Mouse (Mus musculus) liver, embryonic 15.5 days (tissue): ENCODE measurements around the gene B230217C12Rik. TPM values are rescaled to one million over a fixed set of nuclear protein-coding genes. Genes with fewer than 3 reads are reported as not detected.
"Not testable (repeated sequence)": the region's sequence is repeated elsewhere in the genome, so short reads cannot be mapped to it uniquely, and the experiment has no call there.

Source experiments
- ATAC-seq: fragments of 200-750 bp; cut with Nextera tagmentation; 2 replicates; pipeline ENCODE4 v1.8.0; 2017; ENCODE audit warnings: moderate number of reproducible peaks, mild to moderate bottlenecking, moderate library complexity; ENCODE audit not compliant: insufficient read depth
- H3K27ac ChIP-seq: fragments of 300-500 bp; sonication (generic); replicated peaks from 2 replicates; pipeline ENCODE4 v1.5.1; 2015; ENCODE audit warnings: mild to moderate bottlenecking, inconsistent platforms
- H3K27me3 ChIP-seq: fragments of 300-500 bp; sonication (generic); 2 replicates; pipeline ENCODE4 v1.6.1; 2015; ENCODE audit warnings: mild to moderate bottlenecking, inconsistent platforms
- H3K36me3 ChIP-seq: fragments of 300-500 bp; sonication (generic); replicated peaks from 2 replicates; pipeline ENCODE4 v1.6.1; 2015; ENCODE audit warnings: moderate library complexity, mild to moderate bottlenecking, inconsistent platforms
- H3K4me1 ChIP-seq: fragments of 300-500 bp; sonication (generic); replicated peaks from 2 replicates; pipeline ENCODE4 v1.6.1; 2015; ENCODE audit warnings: inconsistent platforms
- H3K4me2 ChIP-seq: fragments of 300-500 bp; sonication (generic); 2 replicates; pipeline ENCODE4 v1.6.1; 2015; ENCODE audit warnings: moderate library complexity, mild to moderate bottlenecking, inconsistent platforms
- H3K4me3 ChIP-seq: fragments of 300-500 bp; sonication (generic); replicated peaks from 2 replicates; pipeline ENCODE4 v1.5.1; 2015; ENCODE audit warnings: mild to moderate bottlenecking, inconsistent platforms
- H3K9ac ChIP-seq: fragments of 300-500 bp; sonication (generic); 2 replicates; pipeline ENCODE4 v1.6.1; 2015; ENCODE audit warnings: moderate library complexity, mild to moderate bottlenecking, inconsistent platforms
- H3K9me3 ChIP-seq: fragments of 300-500 bp; sonication (generic); replicated peaks from 2 replicates; pipeline ENCODE4 v1.6.1; 2016; ENCODE audit warnings: inconsistent platforms
- WGBS: fragments of 180-500 bp; shearing (Covaris S2); methylation state at CpG from one replicate; pipeline ENCODE4 v1.1.7; 2015; ENCODE audit warnings: mixed read lengths; ENCODE audit not compliant: insufficient replicate concordance; 5-methylcytosine and 5-hydroxymethylcytosine counted together
- polyA plus RNA-seq: library from polyadenylated mRNA; unstranded; fragments of >200 nt; fragmentation: Nextera tagmentation; extraction: Ambion mirVana; gene quantifications from 2 replicates; pipeline ENCODE4 v1.2.1, GENCODE M21; 2015

Gene B230217C12Rik
- polyA plus RNA-seq, 1 experiment from 2014 or later: 0.39 TPM

GRCm38 (mm10) chr11:97866091-97866888 lies 25.7 kb downstream of the B230217C12Rik start:
- Histone ChIP-seq H3K36me3 (no peaks in the 10 kb centered on the region), H3K4me1 (no peaks in the 10 kb centered on the region), H3K27me3 (no peaks in the 10 kb centered on the region), H3K9me3 (no peaks in the 10 kb centered on the region), H3K9ac (no peak overlapping the region), H3K4me2 (no peak overlapping the region), H3K4me3 (no peak overlapping the region), H3K27ac (no peak overlapping the region)
- no peak for ATAC-seq
- WGBS: 73% methylated on average over 3 of the region's 3 CpGs

GRCm38 (mm10) chr11:97867591-97867990 lies 27.0 kb downstream of the B230217C12Rik start:
- Histone ChIP-seq H3K27ac (no peak overlapping the region), H3K4me2 (no peak overlapping the region), H3K27me3 (no peaks in the 10 kb centered on the region), H3K4me3 (no peak overlapping the region), H3K36me3 (no peaks in the 10 kb centered on the region), H3K9me3 (no peaks in the 10 kb centered on the region), H3K9ac (no peak overlapping the region), H3K4me1 (no peaks in the 10 kb centered on the region)
- ATAC-seq: no peak
- 70% methylated on average over 3 of the region's 3 CpGs for WGBS

GRCm38 (mm10) chr11:97872378-97872777 lies 31.8 kb downstream of the B230217C12Rik start:
- ATAC-seq, H3K4me2 ChIP-seq, H3K4me1 ChIP-seq, H3K9ac ChIP-seq, H3K27ac ChIP-seq, H3K27me3 ChIP-seq, H3K4me3 ChIP-seq, H3K36me3 ChIP-seq, H3K9me3 ChIP-seq: not testable (repeated sequence)
- WGBS: 54% methylated on average over 5 of the region's 5 CpGs

- 73% methylated on average over 1 of the region's 1 CpGs for WGBS
- no peaks in the 10 kb centered on the region for H3K4me1 ChIP-seq
- H3K36me3 ChIP-seq: no peaks in the 10 kb centered on the region
- no peak overlapping the region for H3K4me3 ChIP-seq
- H3K27me3 ChIP-seq: no peaks in the 10 kb centered on the region
- no peak overlapping the region for H3K4me2 ChIP-seq
- no peaks in the 10 kb centered on the region for H3K9me3 ChIP-seq
- ATAC-seq: no peak
- H3K9ac ChIP-seq: no peak overlapping the region
- H3K27ac ChIP-seq: no peak overlapping the region
Observed at GRCm38 (mm10) chr11:97874396-97874795, 33.8 kb downstream of the B230217C12Rik start.

- Histone ChIP-seq H3K27ac (no peak overlapping the region), H3K9ac (no peak overlapping the region), H3K9me3 (no peaks in the 10 kb centered on the region), H3K4me2 (no peak overlapping the region), H3K4me3 (no peak overlapping the region), H3K4me1 (no peaks in the 10 kb centered on the region), H3K27me3 (no peaks in the 10 kb centered on the region), H3K36me3 (no peaks in the 10 kb centered on the region)
- WGBS: 76% methylated on average over 2 of the region's 2 CpGs
- ATAC-seq: no peak
Observed at GRCm38 (mm10) chr11:97877341-97877740, 36.8 kb downstream of the B230217C12Rik start.

- 71% methylated on average over 4 of the region's 4 CpGs for WGBS
- H3K9ac ChIP-seq: no peak overlapping the region
- no peak for ATAC-seq
Observed at GRCm38 (mm10) chr11:97880362-97880761, 39.8 kb downstream of the B230217C12Rik start.

GRCm38 (mm10) chr11:97883542-97883917 lies 43.0 kb downstream of the B230217C12Rik start:
- peak overlapping the region; percentile 87 for H3K27ac ChIP-seq
- no peaks in the 10 kb centered on the region for H3K9me3 ChIP-seq
- no peaks in the 10 kb centered on the region for H3K27me3 ChIP-seq
- H3K9ac ChIP-seq: peak overlapping the region; percentile 59
- peak overlapping the region; percentile 76 for H3K4me2 ChIP-seq
- H3K4me3 ChIP-seq: peak overlapping the region; percentile 70
- H3K4me1 ChIP-seq: peaks cover 22% of the 10 kb centered on the region
- peak; percentile 68 for ATAC-seq
- no peaks in the 10 kb centered on the region for H3K36me3 ChIP-seq
- 6% methylated on average over 26 of the region's 26 CpGs for WGBS

More at GRCm38 (mm10) chr11:97880362-97880761, 39.8 kb downstream of the B230217C12Rik start:
- H3K4me2 ChIP-seq: no peak overlapping the region
- peaks cover 19% of the 10 kb centered on the region for H3K4me1 ChIP-seq
- no peaks in the 10 kb centered on the region for H3K9me3 ChIP-seq
- H3K27ac ChIP-seq: no peak overlapping the region
- H3K27me3 ChIP-seq: no peaks in the 10 kb centered on the region
- H3K4me3 ChIP-seq: no peak overlapping the region
- H3K36me3 ChIP-seq: no peaks in the 10 kb centered on the region

- peak within 1 kb of the TSS; percentile 87 for H3K27ac ChIP-seq
- no peaks in the 10 kb centered on the region for H3K9me3 ChIP-seq
- no peaks in the 10 kb centered on the region for H3K27me3 ChIP-seq
- H3K9ac ChIP-seq: peak within 1 kb of the TSS; percentile 64
- peak; percentile 90 for ATAC-seq
- peaks cover 22% of the 10 kb centered on the region for H3K4me1 ChIP-seq
- H3K4me2 ChIP-seq: peak within 1 kb of the TSS; percentile 76
- peak within 1 kb of the TSS; percentile 70 for H3K4me3 ChIP-seq
- under 1% methylated on average over 37 of the region's 37 CpGs for WGBS
- H3K36me3 ChIP-seq: no peaks in the 10 kb centered on the region
Observed at GRCm38 (mm10) chr11:97883918-97884600, 43.5 kb downstream of the B230217C12Rik start, which contains the start of gene Fbxo47. TSS of gene Fbxo47 (minus strand) at chr11:97884154.

GRCm38 (mm10) chr11:97884601-97885185 lies 44.1 kb downstream of the B230217C12Rik start:
- Histone ChIP-seq H3K9ac (peak overlapping the region; percentile 64; the same call in 1 of the 2 replicates), H3K4me3 (peak overlapping the region; percentile 70), H3K27me3 (no peaks in the 10 kb centered on the region), H3K9me3 (no peaks in the 10 kb centered on the region), H3K27ac (peak overlapping the region; percentile 87), H3K36me3 (no peaks in the 10 kb centered on the region), H3K4me2 (peak overlapping the region; percentile 76), H3K4me1 (peaks cover 22% of the 10 kb centered on the region)
- peak; percentile 2; the same call in 1 of the 2 replicates for ATAC-seq
- WGBS: 30% methylated on average over 7 of the region's 7 CpGs

GRCm38 (mm10) chr11:97885296-97885915 lies 44.8 kb downstream of the B230217C12Rik start:
- no peak overlapping the region for H3K9ac ChIP-seq
- H3K36me3 ChIP-seq: no peaks in the 10 kb centered on the region
- H3K4me2 ChIP-seq: peak overlapping the region; percentile 76
- ATAC-seq: no peak
- WGBS: 73% methylated on average over 2 of the region's 2 CpGs
- H3K4me1 ChIP-seq: peaks cover 22% of the 10 kb centered on the region
- no peaks in the 10 kb centered on the region for H3K27me3 ChIP-seq
- H3K4me3 ChIP-seq: 0 out of 2 replicates have a peak overlapping the region, but pooled peaks have one; percentile 70
- H3K27ac ChIP-seq: no peak overlapping the region
- no peaks in the 10 kb centered on the region for H3K9me3 ChIP-seq

- Histone ChIP-seq H3K9ac (no peak overlapping the region), H3K36me3 (no peaks in the 10 kb centered on the region), H3K4me2 (no peak overlapping the region), H3K27me3 (no peaks in the 10 kb centered on the region), H3K27ac (no peak overlapping the region), H3K4me3 (no peak overlapping the region), H3K4me1 (no peaks in the 10 kb centered on the region), H3K9me3 (no peaks in the 10 kb centered on the region)
- 58% methylated on average over 5 of the region's 5 CpGs for WGBS
- no peak for ATAC-seq
Observed at GRCm38 (mm10) chr11:97891821-97892220, 51.2 kb downstream of the B230217C12Rik start.
